ENCODE assay signal across 16 mouse cellular contexts in the genomic region with DNA sequence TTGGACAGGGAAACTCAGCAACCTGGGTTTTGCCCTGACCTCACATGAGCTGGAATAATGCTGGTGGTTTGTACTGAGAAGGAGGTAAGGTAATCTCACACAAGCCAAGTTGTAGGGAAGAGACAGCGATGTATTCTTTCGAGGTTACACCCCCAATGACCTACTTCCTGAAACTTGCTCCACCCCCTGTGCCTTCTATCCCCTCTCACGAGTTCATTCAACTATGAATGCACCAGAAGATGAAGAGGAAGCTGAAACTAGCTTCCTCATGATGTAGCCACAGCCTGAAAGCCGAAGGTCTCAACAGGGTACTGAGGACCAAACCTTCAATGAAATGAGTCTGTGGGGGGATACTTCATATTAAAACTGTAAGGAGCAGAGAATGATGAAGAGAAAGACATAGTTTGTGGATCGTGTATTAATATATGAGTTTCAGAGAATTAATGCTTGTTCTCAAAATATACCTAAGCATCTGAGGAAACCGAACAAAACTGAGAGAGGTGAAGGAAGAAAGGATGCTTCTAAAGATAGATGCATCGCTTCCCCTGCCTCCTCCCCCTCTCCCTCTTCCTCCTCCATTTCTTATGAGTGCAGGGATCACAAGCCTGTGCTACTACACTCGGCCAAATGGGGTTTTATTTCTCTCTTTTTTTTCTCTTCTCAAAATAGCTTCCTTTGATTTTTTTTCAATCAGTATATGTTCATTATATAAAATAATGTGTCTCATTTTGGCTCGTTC.
DNase-seq lines count a peak whose midpoint lies in the region; ATAC-seq and TF ChIP-seq lines count a peak whose summit lies in the region.
"Had no signal": no experiment of that assay in that cellular context is flagged by ENCODE, and none has a peak within 500 bp of the region (broad histone marks: within the 10 kb centered on the region; RNA-seq: fewer than 3 reads in every experiment).

No protein-coding gene starts in this region.

- H3K9me3 ChIP-seq in intestine, embryonic 15.5 days: no peaks in the 10 kb centered on the region
- H3K9me3 ChIP-seq: embryonic facial prominence, embryonic 10.5 days; limb, embryonic 13.5 days had no signal

- H3K4me2 ChIP-seq in intestine, embryonic 15.5 days (replicated peaks): no peak overlapping the region
- H3K4me2 ChIP-seq: hindbrain, embryonic 14.5 days; limb, embryonic 13.5 days; lung, embryonic 14.5 days; midbrain, embryonic 11.5 days had no signal

- no peak overlapping the region for H3K27ac ChIP-seq in spleen, adult 2 months (ENCODE audit: insufficient read depth, low read length)
- H3K27ac ChIP-seq in intestine, embryonic 15.5 days: no peak overlapping the region
- H3K27ac ChIP-seq: embryonic facial prominence, embryonic 10.5 days; hindbrain, embryonic 14.5 days; limb, embryonic 13.5 days had no signal

- no peaks in the 10 kb centered on the region for H3K27me3 ChIP-seq in spleen, adult 2 months (ENCODE audit: control insufficient read depth, insufficient read depth, low read length)
- no peaks in the 10 kb centered on the region for H3K27me3 ChIP-seq in splenic B cell, adult 2 months (ENCODE audit: control insufficient read depth, insufficient read depth, low read length, poor library complexity, severe bottlenecking)
- H3K27me3 ChIP-seq in intestine, embryonic 15.5 days (replicated peaks): no peaks in the 10 kb centered on the region
- H3K27me3 ChIP-seq: Patski had no signal

- H3K36me3 ChIP-seq in spleen, adult 2 months (ENCODE audit: control insufficient read depth, insufficient read depth, low read length): no peaks in the 10 kb centered on the region
- H3K36me3 ChIP-seq in splenic B cell, adult 2 months (ENCODE audit: control insufficient read depth, insufficient read depth, low read length, poor library complexity, severe bottlenecking): no peaks in the 10 kb centered on the region
- H3K36me3 ChIP-seq in intestine, embryonic 15.5 days: no peaks in the 10 kb centered on the region
- H3K36me3 ChIP-seq: embryonic facial prominence, embryonic 10.5 days; limb, embryonic 13.5 days had no signal

- H3K4me1 ChIP-seq in spleen, adult 2 months (ENCODE audit: control insufficient read depth, insufficient read depth, insufficient read length): no peaks in the 10 kb centered on the region; the same call in 1 of the 2 replicates
- H3K4me1 ChIP-seq in intestine, embryonic 15.5 days (replicated peaks): no peaks in the 10 kb centered on the region

- no peak overlapping the region for H3K9ac ChIP-seq in intestine, embryonic 15.5 days
- H3K9ac ChIP-seq: hindbrain, embryonic 14.5 days; limb, embryonic 13.5 days; lung, embryonic 14.5 days had no signal

- DNase-seq in spleen, adult 2 months (ENCODE audit: low read depth in 1 of 2, low spot score in 2 of 2): peak; percentile 14 to 63
- DNase-seq in spleen, postnatal 4 days (ENCODE audit: low spot score in 2 of 2): no peak
- DNase-seq in induced T-regulatory cell, adult 2 months (ENCODE audit: low read depth): peak; percentile 9
- peak; percentile 78 for DNase-seq in splenic B cell, adult 2 months (ENCODE audit: low read depth, low spot score)
- DNase-seq in adrenal gland, postnatal 4 days (ENCODE audit: low spot score in 2 of 2): no peak
- DNase-seq in adrenal gland, postnatal 36 days: no peak
- DNase-seq: cerebellum, postnatal 14 days; kidney, adult 8-10 months; layer of hippocampus, postnatal 36 days; lung, embryonic 14.5 days had no signal

- no peak overlapping the region for H3K4me3 ChIP-seq in spleen, adult 2 months (ENCODE audit: extremely low read depth, insufficient read depth, insufficient read length)
- H3K4me3 ChIP-seq in intestine, embryonic 15.5 days (replicated peaks): no peak overlapping the region
- H3K4me3 ChIP-seq: embryonic facial prominence, embryonic 10.5 days; limb, embryonic 13.5 days had no signal

- ATAC-seq in intestine, embryonic 15.5 days: no peak
- ATAC-seq: Patski had no signal

- TF ChIP-seq POLR2A in spleen, adult 2 months (IDR thresholded peaks at IDR 0.05; ENCODE audit: low read depth, low read length): no peak

- 15% methylated on average over 9 of the region's 9 CpGs for WGBS in spleen, adult 2 months
- 79% methylated on average over 9 of the region's 9 CpGs for WGBS in intestine, embryonic 15.5 days

- no peak for TF ChIP-seq CTCF in spleen, adult 2 months (IDR thresholded peaks at IDR 0.05; ENCODE audit: extremely low read depth, insufficient read depth, insufficient read length, insufficient replicate concordance)

Comparison
In these comparisons a context has a peak if more than half of its experiments do, and no peak if none do; other contexts are left out.
1. DNase-seq: peak in spleen, adult 2 months (2 of 2), induced T-regulatory cell, adult 2 months (single experiment) and splenic B cell, adult 2 months (single experiment); none in spleen, postnatal 4 days (0 of 2), adrenal gland, postnatal 4 days (0 of 2) and adrenal gland, postnatal 36 days (0 of 2).